Comparison of ENCODE assay signal across 11 mouse cellular contexts in genomic region chr1:180911653-180912287, GRCm38 (mm10). TPM values are rescaled to one million over a fixed set of nuclear protein-coding genes. Genes with fewer than 3 reads are reported as not detected.
DNase-seq lines count a peak whose midpoint lies in the region; ATAC-seq lines count a peak whose summit lies in the region.
"Had no signal": no experiment of that assay in that cellular context is flagged by ENCODE, and none has a peak within 500 bp of the region (broad histone marks: within the 10 kb centered on the region; RNA-seq: fewer than 3 reads in every experiment).

No protein-coding gene starts in this region.

- peaks cover 11% of the 10 kb centered on the region for H3K36me3 ChIP-seq in lung, embryonic 16.5 days (ENCODE audit: control insufficient read depth, insufficient read depth, low read length)
- peaks cover 26% of the 10 kb centered on the region for H3K36me3 ChIP-seq in limb, embryonic 13.5 days
- H3K36me3 ChIP-seq in midbrain, embryonic 15.5 days (replicated peaks) = peaks cover 6% of the 10 kb centered on the region; the same call in 1 of the 2 replicates

- H3K27me3 ChIP-seq in lung, embryonic 16.5 days (ENCODE audit: control insufficient read depth, insufficient read depth, low read depth, low read length) = no peaks in the 10 kb centered on the region
- no peaks in the 10 kb centered on the region for H3K27me3 ChIP-seq in limb, embryonic 13.5 days
- H3K27me3 ChIP-seq in midbrain, embryonic 15.5 days (replicated peaks) = no peaks in the 10 kb centered on the region

- H3K27ac ChIP-seq in lung, embryonic 16.5 days (ENCODE audit: low read length) = no peak overlapping the region
- H3K27ac ChIP-seq in limb, embryonic 13.5 days = peak overlapping the region; percentile 28; the same call in 1 of the 2 replicates
- H3K27ac ChIP-seq in midbrain, embryonic 15.5 days = no peak overlapping the region
- H3K27ac ChIP-seq: macrophage had no signal

- 43% methylated on average over 20 of the region's 20 CpGs for WGBS in lung, embryonic 16.5 days
- WGBS in limb, embryonic 13.5 days = 31% methylated on average over 20 of the region's 20 CpGs
- WGBS in midbrain, embryonic 15.5 days = 70% methylated on average over 20 of the region's 20 CpGs

- H3K9me3 ChIP-seq in lung, embryonic 16.5 days (ENCODE audit: control insufficient read depth, low read length) = no peaks in the 10 kb centered on the region
- H3K9me3 ChIP-seq in limb, embryonic 13.5 days = no peaks in the 10 kb centered on the region
- H3K9me3 ChIP-seq in midbrain, embryonic 15.5 days = no peaks in the 10 kb centered on the region

- no peak overlapping the region for H3K9ac ChIP-seq in lung, embryonic 16.5 days (ENCODE audit: low read length)
- H3K9ac ChIP-seq in limb, embryonic 13.5 days = no peak overlapping the region
- H3K9ac ChIP-seq in midbrain, embryonic 15.5 days = no peak overlapping the region

- DNase-seq in lung, postnatal 4 days = no peak
- DNase-seq in thymus, postnatal 14 days = peak; percentile 54
- no peak for DNase-seq in kidney, postnatal 36 days
- no peak for DNase-seq in spleen, adult 12 weeks (ENCODE audit: low spot score)
- DNase-seq: gastrocnemius, postnatal 25 days; right cerebral cortex, postnatal 14 days had no signal

- 0 out of 2 replicates have a peak, but pooled peaks cover 5% of the 10 kb centered on the region for H3K4me1 ChIP-seq in lung, embryonic 16.5 days (replicated peaks; ENCODE audit: control insufficient read depth, insufficient read depth, low read length)
- peaks cover 35% of the 10 kb centered on the region for H3K4me1 ChIP-seq in limb, embryonic 13.5 days
- no peaks in the 10 kb centered on the region for H3K4me1 ChIP-seq in midbrain, embryonic 15.5 days

- ATAC-seq in lung, embryonic 16.5 days (ENCODE audit: low read depth) = 0 out of 2 replicates have a peak, but pooled peaks have one; percentile 26
- peak; percentile 69 for ATAC-seq in common myeloid progenitor, adult 5-6 weeks (replicated peaks; ENCODE audit: low read depth, poor library complexity, severe bottlenecking)
- ATAC-seq in limb, embryonic 13.5 days (ENCODE audit: low FRiP score, low read depth) = peak; percentile 10; the same call in 1 of the 2 replicates
- no peak for ATAC-seq in midbrain, embryonic 15.5 days (replicated peaks)

- peak overlapping the region; percentile 28 for H3K4me2 ChIP-seq in lung, embryonic 16.5 days (ENCODE audit: low read depth, low read length)
- H3K4me2 ChIP-seq in limb, embryonic 13.5 days (replicated peaks) = peak overlapping the region; percentile 51
- no peak overlapping the region for H3K4me2 ChIP-seq in midbrain, embryonic 15.5 days

- H3K4me3 ChIP-seq in lung, embryonic 16.5 days (ENCODE audit: low read length) = no peak overlapping the region
- 0 out of 2 replicates have a peak overlapping the region, but pooled peaks have one; percentile 7 for H3K4me3 ChIP-seq in limb, embryonic 13.5 days
- H3K4me3 ChIP-seq in midbrain, embryonic 15.5 days = no peak overlapping the region

RNA-seq across cellular contexts. Expression of gene Pycr2, which starts 7.7 kb away (rescaled TPM):
- 80.7 and 84.3 TPM in 2 replicates for polyA plus RNA-seq in lung, embryonic 16.5 days (2015; fragmentation: Nextera tagmentation; extraction: Ambion mirVana)
- 20.5 and 30.5 TPM in 2 replicates for total RNA-seq in common myeloid progenitor, adult 5-6 weeks (2017)
- 112 and 113 TPM in 2 replicates for polyA plus RNA-seq in limb, embryonic 13.5 days (2015; fragmentation: Nextera tagmentation; extraction: Ambion mirVana)
- polyA plus RNA-seq in midbrain, embryonic 15.5 days (2015; fragmentation: Nextera tagmentation; extraction: Ambion mirVana) = 76.7 and 79.8 TPM in 2 replicates

RNA-seq across cellular contexts. Expression of gene Lefty2, which starts 18.9 kb away (rescaled TPM):
- 0.20 and 0.23 TPM in 2 replicates for polyA plus RNA-seq in lung, embryonic 16.5 days (2015; fragmentation: Nextera tagmentation; extraction: Ambion mirVana)
- total RNA-seq in common myeloid progenitor, adult 5-6 weeks (2017) = not detected in 2 replicates
- 0.27 TPM in 2 replicates for polyA plus RNA-seq in limb, embryonic 13.5 days (2015; fragmentation: Nextera tagmentation; extraction: Ambion mirVana)
- 2.4 and 2.5 TPM in 2 replicates for polyA plus RNA-seq in midbrain, embryonic 15.5 days (2015; fragmentation: Nextera tagmentation; extraction: Ambion mirVana)
- total RNA-seq: gastrocnemius, postnatal 25 days had no signal
- polyA plus RNA-seq: macrophage had no signal

RNA-seq across cellular contexts. Expression of gene Lefty1, which starts 23.1 kb away (rescaled TPM):
- 1.5 and 1.6 TPM in 2 replicates for polyA plus RNA-seq in lung, embryonic 16.5 days (2015; fragmentation: Nextera tagmentation; extraction: Ambion mirVana)
- total RNA-seq in common myeloid progenitor, adult 5-6 weeks (2017) = 0.82 and 3.3 TPM in 2 replicates
- polyA plus RNA-seq in limb, embryonic 13.5 days (2015; fragmentation: Nextera tagmentation; extraction: Ambion mirVana) = 1.8 and 2.2 TPM in 2 replicates
- 0.22 and 0.28 TPM in 2 replicates for polyA plus RNA-seq in midbrain, embryonic 15.5 days (2015; fragmentation: Nextera tagmentation; extraction: Ambion mirVana)

RNA-seq across cellular contexts. Expression of gene Tmem63a, which starts 30.4 kb away (rescaled TPM):
- 15.8 and 16.4 TPM in 2 replicates for polyA plus RNA-seq in lung, embryonic 16.5 days (2015; fragmentation: Nextera tagmentation; extraction: Ambion mirVana)
- total RNA-seq in common myeloid progenitor, adult 5-6 weeks (2017) = 9.7 and 11.6 TPM in 2 replicates
- 16.2 and 17.7 TPM in 2 replicates for polyA plus RNA-seq in limb, embryonic 13.5 days (2015; fragmentation: Nextera tagmentation; extraction: Ambion mirVana)
- polyA plus RNA-seq in midbrain, embryonic 15.5 days (2015; fragmentation: Nextera tagmentation; extraction: Ambion mirVana) = 1.4 and 1.8 TPM in 2 replicates
